Mouse (Mus musculus): ENCODE results near the gene Mvk. TPM values are rescaled to one million over a fixed set of nuclear protein-coding genes. Genes with fewer than 3 reads are reported as not detected.

The Mvk gene
- 23.2 TPM for polyA plus RNA-seq (2014; fragmentation: Illumina TruSeq; extraction: RNeasy Lipid Tissue Mini Kit (QIAGEN cat#74804); ENCODE audit: insufficient read depth, low read depth, low replicate concordance)

GRCm38 (mm10) chr5:114443566-114444367 lies at the start of gene Mvk, which contains the start of gene Mmab:
Gene Mvk, plus strand, starts transcription at chr5:114444269.
Gene Mmab, minus strand, starts transcription at chr5:114444060.

Other genes with a start within 250 kb of the Mvk start
- gene Foxn4, start 170.5 kb upstream of the Mvk start, polyA plus RNA-seq (2014; fragmentation: Illumina TruSeq; extraction: RNeasy Lipid Tissue Mini Kit (QIAGEN cat#74804); ENCODE audit: insufficient read depth, low read depth, low replicate concordance): 0.12 TPM
- gene Myo1h, start 155.1 kb upstream of the Mvk start, polyA plus RNA-seq (2014; fragmentation: Illumina TruSeq; extraction: RNeasy Lipid Tissue Mini Kit (QIAGEN cat#74804); ENCODE audit: insufficient read depth, low read depth, low replicate concordance): 2.7 TPM
- gene Kctd10, start 63.8 kb upstream of the Mvk start, polyA plus RNA-seq (2014; fragmentation: Illumina TruSeq; extraction: RNeasy Lipid Tissue Mini Kit (QIAGEN cat#74804); ENCODE audit: insufficient read depth, low read depth, low replicate concordance): 177 TPM
- 29.5 TPM for gene Ube3b, start 63.7 kb upstream of the Mvk start, polyA plus RNA-seq (2014; fragmentation: Illumina TruSeq; extraction: RNeasy Lipid Tissue Mini Kit (QIAGEN cat#74804); ENCODE audit: insufficient read depth, low read depth, low replicate concordance)
- gene Mmab, start 209 bp upstream of the Mvk start, polyA plus RNA-seq (2014; fragmentation: Illumina TruSeq; extraction: RNeasy Lipid Tissue Mini Kit (QIAGEN cat#74804); ENCODE audit: insufficient read depth, low read depth, low replicate concordance): 6.5 TPM
- 2.6 TPM for gene Fam222a, start 123.7 kb downstream of the Mvk start, polyA plus RNA-seq (2014; fragmentation: Illumina TruSeq; extraction: RNeasy Lipid Tissue Mini Kit (QIAGEN cat#74804); ENCODE audit: insufficient read depth, low read depth, low replicate concordance)
- gene Trpv4, start 214.2 kb downstream of the Mvk start, polyA plus RNA-seq (2014; fragmentation: Illumina TruSeq; extraction: RNeasy Lipid Tissue Mini Kit (QIAGEN cat#74804); ENCODE audit: insufficient read depth, low read depth, low replicate concordance): 3.0 TPM
- gene Gltp, start 246.7 kb downstream of the Mvk start, polyA plus RNA-seq (2014; fragmentation: Illumina TruSeq; extraction: RNeasy Lipid Tissue Mini Kit (QIAGEN cat#74804); ENCODE audit: insufficient read depth, low read depth, low replicate concordance): 81.2 TPM

All from lung, adult 10 weeks (tissue).